Mouse (Mus musculus): ENCODE results near the gene Speg.
A peak's percentile ranks its signal among the peaks of the same experiment; 100 is the strongest.

The Speg gene

GRCm38 (mm10) chr1:75393846-75394245, 18.7 kb downstream of the Speg start:
- DNase-seq (ENCODE audit: low read depth, low spot score) = no peak

- peak; percentile 98 for DNase-seq (ENCODE audit: low read depth, low spot score)
Measured at GRCm38 (mm10) chr1:75398761-75399402, 23.8 kb downstream of the Speg start.

- peak; percentile 91 for DNase-seq (ENCODE audit: low read depth, low spot score)
Measured at GRCm38 (mm10) chr1:75399755-75400492, 24.8 kb downstream of the Speg start.

- peak; percentile 75 for DNase-seq (ENCODE audit: low read depth, low spot score)
Measured at GRCm38 (mm10) chr1:75400493-75401115, 25.5 kb downstream of the Speg start.

GRCm38 (mm10) chr1:75405547-75405946, 30.4 kb downstream of the Speg start:
- no peak for DNase-seq (ENCODE audit: low read depth, low spot score)

GRCm38 (mm10) chr1:75406173-75406572, 31.1 kb downstream of the Speg start:
- DNase-seq (ENCODE audit: low read depth, low spot score) = no peak

- DNase-seq (ENCODE audit: low read depth, low spot score) = no peak
Measured at GRCm38 (mm10) chr1:75407056-75407455, 32.0 kb downstream of the Speg start.

GRCm38 (mm10) chr1:75408210-75408609, 33.1 kb downstream of the Speg start:
- DNase-seq (ENCODE audit: low read depth, low spot score) = no peak

GRCm38 (mm10) chr1:75409950-75410349, 34.9 kb downstream of the Speg start:
- DNase-seq (ENCODE audit: low read depth, low spot score) = no peak

GRCm38 (mm10) chr1:75412196-75412595, 37.1 kb downstream of the Speg start:
- DNase-seq (ENCODE audit: low read depth, low spot score) = no peak

- DNase-seq (ENCODE audit: low read depth, low spot score) = peak; percentile 29
Measured at GRCm38 (mm10) chr1:75413749-75414148, 38.7 kb downstream of the Speg start.

- DNase-seq (ENCODE audit: low read depth, low spot score) = no peak
Measured at GRCm38 (mm10) chr1:75421794-75422193, 46.7 kb downstream of the Speg start.

GRCm38 (mm10) chr1:75422216-75422822, 47.2 kb downstream of the Speg start:
- DNase-seq (ENCODE audit: low read depth, low spot score) = no peak

- DNase-seq (ENCODE audit: low read depth, low spot score) = no peak
Measured at GRCm38 (mm10) chr1:75422823-75423471, 47.9 kb downstream of the Speg start.

- DNase-seq (ENCODE audit: low read depth, low spot score) = no peak
Measured at GRCm38 (mm10) chr1:75423780-75424390, 48.8 kb downstream of the Speg start.

- peak; percentile 85 for DNase-seq (ENCODE audit: low read depth, low spot score)
Measured at GRCm38 (mm10) chr1:75425796-75426471, 50.8 kb downstream of the Speg start.

- DNase-seq (ENCODE audit: low read depth, low spot score) = peak; percentile 95
Measured at GRCm38 (mm10) chr1:75435475-75436328, 60.6 kb downstream of the Speg start, which contains the start of gene Gmppa. Gene Gmppa (plus strand): TSS chr1:75435930.

GRCm38 (mm10) chr1:75438782-75439181, 63.7 kb downstream of the Speg start:
- no peak for DNase-seq (ENCODE audit: low read depth, low spot score)

GRCm38 (mm10) chr1:75440661-75441060, 65.6 kb downstream of the Speg start:
- DNase-seq (ENCODE audit: low read depth, low spot score) = no peak

Data from 3T3-L1 (cell line).